Mouse (Mus musculus): ENCODE measurements around the gene Corin.

- no peak for TF ChIP-seq CTCF (IDR thresholded peaks at IDR 0.05; ENCODE audit: low read depth)
- TF ChIP-seq EP300 (IDR thresholded peaks at IDR 0.05; ENCODE audit: low read depth) = no peak
Observed at GRCm38 (mm10) chr5:72331217-72331616, 173.1 kb downstream of the Corin start.

Data from heart, postnatal 0 days (tissue).